Mouse (Mus musculus): ENCODE results near the gene Slc37a4. TPM values are rescaled to one million over a fixed set of nuclear protein-coding genes. Genes with fewer than 3 reads are reported as not detected.
"Not testable (repeated sequence)": the region's sequence is repeated elsewhere in the genome, so short reads cannot be mapped to it uniquely, and the experiment has no call there.

The Slc37a4 gene
- 13.4 and 16.1 TPM in 2 replicates for polyA plus RNA-seq (2016; fragmentation: Nextera tagmentation; extraction: Ambion mirVana)

DNA sequence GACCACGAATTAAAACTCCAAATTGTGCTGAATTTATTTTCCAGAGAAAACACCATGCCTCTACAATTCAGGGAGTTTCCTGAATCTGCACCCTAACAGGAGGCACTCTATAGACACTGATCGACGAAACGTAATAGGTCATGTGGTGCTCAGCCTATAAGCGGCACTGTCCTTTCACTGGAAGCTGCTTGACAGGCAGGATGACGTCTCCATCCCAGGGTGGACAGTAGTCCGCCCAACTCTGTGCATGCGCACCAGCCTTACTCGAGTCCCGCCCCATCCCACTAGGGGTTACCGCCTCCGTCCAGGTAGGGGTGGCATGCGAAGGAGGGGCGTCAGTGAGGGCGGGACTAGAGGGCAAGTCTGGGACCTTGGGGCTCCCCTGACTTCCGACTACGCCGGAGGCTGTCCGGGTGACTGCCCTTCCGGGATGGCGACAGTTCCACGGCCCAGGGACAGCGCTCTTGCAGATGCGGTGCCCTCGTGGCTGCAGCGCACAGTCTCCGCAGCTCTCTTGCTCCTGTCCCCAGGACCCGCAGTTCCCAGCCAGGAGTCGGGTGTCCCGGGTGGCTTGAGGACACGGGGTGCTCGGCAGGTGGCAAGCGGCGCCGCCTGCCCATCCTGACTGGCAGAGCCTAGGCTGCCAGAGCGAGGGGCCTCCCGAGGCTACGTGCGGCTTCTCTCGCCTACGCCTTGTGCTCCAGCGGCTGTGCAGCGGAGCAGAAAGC, at the start of gene Slc37a4:
Gene Slc37a4, plus strand, starts transcription at position 169 of the 728 bp plus-strand sequence.
- H3K36me3 ChIP-seq (replicated peaks) = peaks cover 43% of the 10 kb centered on the region
- H3K9me3 ChIP-seq = no peaks in the 10 kb centered on the region
- peaks cover 26% of the 10 kb centered on the region for H3K4me1 ChIP-seq
- peak; percentile 93 for DNase-seq (ENCODE audit: low spot score)
- WGBS = under 1% methylated on average over 43 of the region's 43 CpGs
- no peaks in the 10 kb centered on the region for H3K27me3 ChIP-seq (replicated peaks; ENCODE audit: low read depth, poor library complexity, severe bottlenecking)
- H3K4me3 ChIP-seq = peak within 1 kb of the TSS; percentile 79
- H3K27ac ChIP-seq (replicated peaks) = peak within 1 kb of the TSS; percentile 86

DNA sequence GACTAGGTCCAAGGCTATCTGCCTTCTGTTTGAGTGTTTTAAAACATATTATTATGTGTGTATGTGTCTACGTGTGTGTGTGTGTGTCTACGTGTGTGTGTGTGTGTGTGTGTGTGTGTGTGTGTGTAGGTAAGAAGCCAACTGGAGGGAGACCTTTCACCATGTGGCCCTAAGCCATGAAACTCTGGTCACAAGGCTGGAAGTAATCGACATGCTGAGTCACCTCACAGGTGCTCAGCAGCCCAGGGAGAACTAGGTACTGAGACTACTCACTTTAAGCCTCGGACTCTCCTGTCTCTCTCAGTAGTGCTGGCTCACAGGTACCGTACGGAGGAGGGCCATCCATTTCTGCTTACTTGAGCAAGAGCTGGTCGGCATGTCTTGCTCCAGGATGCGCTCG, 49.5 kb upstream of the Slc37a4 start:
- H3K36me3 ChIP-seq (replicated peaks) = peaks cover 69% of the 10 kb centered on the region
- H3K27ac ChIP-seq (replicated peaks) = no peak overlapping the region
- H3K27me3 ChIP-seq (replicated peaks; ENCODE audit: low read depth, poor library complexity, severe bottlenecking) = no peaks in the 10 kb centered on the region
- H3K4me3 ChIP-seq = no peak overlapping the region
- no peaks in the 10 kb centered on the region for H3K9me3 ChIP-seq
- DNase-seq (ENCODE audit: low spot score) = no peak
- 90% methylated on average over 9 of the region's 9 CpGs for WGBS
- peaks cover 20% of the 10 kb centered on the region for H3K4me1 ChIP-seq

- DNase-seq (ENCODE audit: low spot score) = no peak
- peaks cover 15% of the 10 kb centered on the region for H3K4me1 ChIP-seq
- peaks cover 73% of the 10 kb centered on the region for H3K36me3 ChIP-seq (replicated peaks)
- H3K4me3 ChIP-seq = no peak overlapping the region
- no peak overlapping the region for H3K27ac ChIP-seq (replicated peaks)
- WGBS = 91% methylated on average over 4 of the region's 4 CpGs
- no peaks in the 10 kb centered on the region for H3K27me3 ChIP-seq (replicated peaks; ENCODE audit: low read depth, poor library complexity, severe bottlenecking)
- H3K9me3 ChIP-seq = no peaks in the 10 kb centered on the region
Observed at GRCm38 (mm10) chr9:44347621-44348020, 49.0 kb upstream of the Slc37a4 start.

DNA sequence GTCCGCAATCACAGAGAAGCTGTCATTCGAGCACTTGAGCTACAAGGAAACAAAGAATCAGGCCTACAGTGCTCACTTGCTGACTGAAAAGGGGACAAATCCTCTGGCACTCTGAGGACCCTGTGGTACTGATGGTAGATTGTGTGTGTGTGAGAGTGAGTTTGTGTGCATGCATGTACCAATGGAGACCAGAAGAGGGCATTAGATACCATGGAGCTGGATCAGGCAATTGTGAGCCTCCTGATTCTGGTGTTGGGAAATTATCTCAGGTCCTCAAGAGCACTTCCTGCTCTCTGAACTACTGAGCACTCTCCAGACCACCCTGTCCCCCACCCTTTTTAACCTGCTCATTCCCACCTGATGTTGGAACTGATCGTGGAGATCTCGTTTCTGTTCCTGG, 48.1 kb upstream of the Slc37a4 start:
- Histone ChIP-seq H3K4me3 (no peak overlapping the region), H3K9me3 (no peaks in the 10 kb centered on the region), H3K27me3 (replicated peaks; ENCODE audit: low read depth, poor library complexity, severe bottlenecking) (no peaks in the 10 kb centered on the region), H3K4me1 (peaks cover 6% of the 10 kb centered on the region; the same call in 1 of the 2 replicates), H3K36me3 (replicated peaks) (peaks cover 82% of the 10 kb centered on the region), H3K27ac (replicated peaks) (no peak overlapping the region)
- WGBS = 96% methylated on average over 4 of the region's 4 CpGs
- no peak for DNase-seq (ENCODE audit: low spot score)

GRCm38 (mm10) chr9:44351396-44351795, 45.3 kb upstream of the Slc37a4 start:
- DNase-seq (ENCODE audit: low spot score) = no peak
- Histone ChIP-seq H3K27ac (replicated peaks) (no peak overlapping the region), H3K4me1 (no peaks in the 10 kb centered on the region), H3K36me3 (replicated peaks) (peaks cover 100% of the 10 kb centered on the region), H3K4me3 (no peak overlapping the region), H3K9me3 (no peaks in the 10 kb centered on the region), H3K27me3 (replicated peaks; ENCODE audit: low read depth, poor library complexity, severe bottlenecking) (no peaks in the 10 kb centered on the region)
- 96% methylated on average over 4 of the region's 4 CpGs for WGBS

- peaks cover 100% of the 10 kb centered on the region for H3K36me3 ChIP-seq (replicated peaks)
- H3K9me3 ChIP-seq = no peaks in the 10 kb centered on the region
- WGBS = 93% methylated on average over 10 of the region's 10 CpGs
- H3K4me3 ChIP-seq = no peak overlapping the region
- no peak for DNase-seq (ENCODE audit: low spot score)
- H3K27ac ChIP-seq (replicated peaks) = no peak overlapping the region
- H3K4me1 ChIP-seq = no peaks in the 10 kb centered on the region
- H3K27me3 ChIP-seq (replicated peaks; ENCODE audit: low read depth, poor library complexity, severe bottlenecking) = no peaks in the 10 kb centered on the region
Observed at GRCm38 (mm10) chr9:44352337-44352736, 44.3 kb upstream of the Slc37a4 start.

- Histone ChIP-seq H3K4me3 (no peak overlapping the region), H3K27me3 (replicated peaks; ENCODE audit: low read depth, poor library complexity, severe bottlenecking) (no peaks in the 10 kb centered on the region), H3K4me1 (no peaks in the 10 kb centered on the region), H3K9me3 (no peaks in the 10 kb centered on the region), H3K36me3 (replicated peaks) (peaks cover 100% of the 10 kb centered on the region), H3K27ac (replicated peaks) (no peak overlapping the region)
- DNase-seq (ENCODE audit: low spot score) = no peak
- 96% methylated on average over 6 of the region's 6 CpGs for WGBS
Observed at GRCm38 (mm10) chr9:44353142-44353541, 43.5 kb upstream of the Slc37a4 start.

GRCm38 (mm10) chr9:44357207-44357606, 39.4 kb upstream of the Slc37a4 start:
- peaks cover 76% of the 10 kb centered on the region for H3K36me3 ChIP-seq (replicated peaks)
- no peak overlapping the region for H3K4me3 ChIP-seq
- H3K27me3 ChIP-seq (replicated peaks; ENCODE audit: low read depth, poor library complexity, severe bottlenecking) = no peaks in the 10 kb centered on the region
- no peak overlapping the region for H3K27ac ChIP-seq (replicated peaks)
- no peak for DNase-seq (ENCODE audit: low spot score)
- H3K4me1 ChIP-seq = peaks cover 11% of the 10 kb centered on the region
- H3K9me3 ChIP-seq = no peaks in the 10 kb centered on the region
- WGBS = 80% methylated on average over 4 of the region's 4 CpGs

DNA sequence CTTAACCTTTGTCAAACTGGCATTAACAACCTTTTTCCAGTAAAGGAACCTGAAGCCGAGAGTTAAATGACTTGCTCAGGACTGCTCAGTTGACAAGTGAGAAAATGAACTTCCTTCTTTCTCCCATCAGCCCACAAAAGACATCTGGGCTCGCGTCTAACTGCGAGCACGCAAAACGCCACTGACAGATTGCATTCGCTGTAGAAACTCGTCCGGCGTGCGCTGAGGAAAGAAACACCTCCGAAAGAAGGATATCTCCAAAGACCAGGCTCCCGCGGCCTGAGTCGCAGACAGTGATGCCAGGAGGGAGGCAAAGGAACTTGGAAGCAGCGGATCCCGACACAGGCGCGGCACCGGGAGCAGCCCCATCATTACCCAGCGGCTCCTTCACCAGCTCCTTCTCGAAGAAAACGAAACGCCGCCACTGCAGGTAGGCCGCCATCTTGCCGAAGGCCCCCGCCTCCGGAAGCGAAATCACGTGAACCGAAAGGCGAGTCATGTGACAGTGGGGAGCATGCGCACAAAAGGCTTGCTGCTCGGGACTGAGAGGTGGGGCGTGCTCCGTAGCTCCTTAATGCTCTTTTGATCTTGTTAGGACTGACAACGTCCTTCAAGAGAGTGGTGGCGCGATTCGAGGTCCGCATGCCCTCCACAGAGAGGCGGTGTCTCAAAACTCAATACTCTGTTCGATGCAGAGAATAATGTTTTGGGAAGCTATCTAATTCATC, 35.3 kb upstream of the Slc37a4 start, which contains the start of gene Vps11:
Gene Vps11, minus strand, starts transcription at position 481 of the 728 bp plus-strand sequence.
- peak within 1 kb of the TSS; percentile 77 for H3K4me3 ChIP-seq
- under 1% methylated on average over 44 of the region's 44 CpGs for WGBS
- DNase-seq (ENCODE audit: low spot score) = peak; percentile 98
- H3K36me3 ChIP-seq (replicated peaks) = peaks cover 34% of the 10 kb centered on the region
- H3K27ac ChIP-seq (replicated peaks) = peak within 1 kb of the TSS; percentile 84
- H3K27me3 ChIP-seq (replicated peaks; ENCODE audit: low read depth, poor library complexity, severe bottlenecking) = no peaks in the 10 kb centered on the region
- peaks cover 11% of the 10 kb centered on the region for H3K4me1 ChIP-seq
- H3K9me3 ChIP-seq = no peaks in the 10 kb centered on the region

- not testable (repeated sequence) for H3K9me3 ChIP-seq; H3K27me3 ChIP-seq (replicated peaks; ENCODE audit: low read depth, poor library complexity, severe bottlenecking); DNase-seq (ENCODE audit: low spot score)
- Histone ChIP-seq H3K4me1 (peaks cover 11% of the 10 kb centered on the region), H3K36me3 (replicated peaks) (peaks cover 28% of the 10 kb centered on the region), H3K4me3 (peak overlapping the region; percentile 77), H3K27ac (replicated peaks) (peak overlapping the region; percentile 84)
- 46% methylated on average over 4 of the region's 4 CpGs for WGBS
Observed at GRCm38 (mm10) chr9:44361931-44362330, 34.7 kb upstream of the Slc37a4 start.

DNA sequence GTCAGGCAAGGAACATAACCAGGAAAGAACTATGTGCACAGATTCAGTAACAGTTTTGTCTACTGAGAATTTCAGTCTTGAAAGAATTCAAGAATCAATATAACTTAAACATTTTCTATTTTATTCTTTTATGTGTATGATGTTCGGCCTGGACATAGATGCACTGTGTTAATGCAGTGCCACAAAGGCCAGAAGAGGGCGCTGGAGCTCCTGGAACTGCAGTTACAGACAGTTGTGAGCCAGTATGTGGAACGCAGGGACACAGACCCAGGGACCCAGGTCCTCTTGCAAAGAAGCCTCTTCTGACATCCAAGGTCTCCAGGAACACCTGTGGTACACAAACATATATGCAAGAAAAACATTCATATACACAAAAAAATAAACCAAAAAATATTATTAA, 32.2 kb upstream of the Slc37a4 start:
- no peak overlapping the region for H3K27ac ChIP-seq (replicated peaks)
- H3K9me3 ChIP-seq = no peaks in the 10 kb centered on the region
- DNase-seq (ENCODE audit: low spot score) = no peak
- H3K36me3 ChIP-seq (replicated peaks) = peaks cover 5% of the 10 kb centered on the region
- peaks cover 11% of the 10 kb centered on the region for H3K4me1 ChIP-seq
- 62% methylated on average over 3 of the region's 3 CpGs for WGBS
- H3K27me3 ChIP-seq (replicated peaks; ENCODE audit: low read depth, poor library complexity, severe bottlenecking) = no peaks in the 10 kb centered on the region
- H3K4me3 ChIP-seq = no peak overlapping the region

GRCm38 (mm10) chr9:44373386-44373785, 23.3 kb upstream of the Slc37a4 start:
- Histone ChIP-seq H3K4me1 (peaks cover 2% of the 10 kb centered on the region), H3K4me3 (no peak overlapping the region), H3K9me3 (no peaks in the 10 kb centered on the region), H3K27ac (replicated peaks) (no peak overlapping the region), H3K27me3 (replicated peaks; ENCODE audit: low read depth, poor library complexity, severe bottlenecking) (no peaks in the 10 kb centered on the region), H3K36me3 (replicated peaks) (no peaks in the 10 kb centered on the region)
- DNase-seq (ENCODE audit: low spot score) = no peak

GRCm38 (mm10) chr9:44376141-44376540, 20.5 kb upstream of the Slc37a4 start:
- WGBS = 92% methylated on average over 6 of the region's 6 CpGs
- Histone ChIP-seq H3K9me3 (no peaks in the 10 kb centered on the region), H3K4me3 (no peak overlapping the region), H3K27me3 (replicated peaks; ENCODE audit: low read depth, poor library complexity, severe bottlenecking) (no peaks in the 10 kb centered on the region), H3K27ac (replicated peaks) (no peak overlapping the region), H3K4me1 (peaks cover 19% of the 10 kb centered on the region), H3K36me3 (replicated peaks) (peaks cover 8% of the 10 kb centered on the region)
- DNase-seq (ENCODE audit: low spot score) = no peak
